Mouse (Mus musculus) adrenal gland, adult 18-20 months (tissue): ENCODE results near the gene Gm3839. TPM values are rescaled to one million over a fixed set of nuclear protein-coding genes. Genes with fewer than 3 reads are reported as not detected.
"Not testable (repeated sequence)": the region's sequence is repeated elsewhere in the genome, so short reads cannot be mapped to it uniquely, and the experiment has no call there.

Source experiments
- DNase-seq, 2 experiments: peaks; one replicate each; pipeline ENCODE4 v3.0.0; 2021 to 2022; ENCODE audit warnings: low spot score in 2 of 2
- long read RNA-seq, 2 experiments: library from polyadenylated mRNA; stranded (forward); transcript quantifications; one replicate each; pipeline ENCODE4 v2.0.0; 2021
- microRNA-seq, 2 experiments: library from miRNA; unstranded; fragments of <30 nt; microRNA quantifications; one replicate each; pipeline ENCODE4 v1.2.0; 2021; ENCODE audit warnings: borderline number of aligned reads in 2 of 2
- total RNA-seq, 2 experiments: library from RNA; stranded (reverse); gene quantifications; 1 replicate in 1 of 2; 2 replicates in 1 of 2; pipeline ENCODE4 v1.2.3; 2021

Gene Gm3839
- total RNA-seq, result 1 to 10 TPM in 1 of 2 experiments, under 1 TPM in 1; 0.99 to 2.0 TPM
- long read RNA-seq, experiment 1, result 0 reads
- long read RNA-seq, experiment 2, result 0 reads

DNA sequence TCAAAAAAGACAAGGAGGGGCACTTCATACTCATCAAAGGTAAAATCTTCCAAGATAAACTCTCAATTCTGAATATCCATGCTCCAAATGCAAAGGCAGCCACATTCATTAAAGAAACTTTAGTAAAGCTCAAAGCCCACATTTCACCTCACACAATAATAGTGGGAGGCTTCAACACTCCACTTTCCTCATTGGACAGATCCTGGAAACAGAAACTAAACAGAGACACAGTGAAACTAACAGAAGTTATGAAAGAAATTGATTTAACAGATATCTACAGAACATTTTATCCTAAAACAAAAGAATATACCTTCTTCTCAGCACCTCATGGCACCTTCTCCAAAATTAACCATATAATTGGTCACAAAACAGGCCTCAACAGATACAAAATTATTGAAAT, at the start of gene Gm3839:
Gene Gm3839, minus strand, starts transcription at position 101 of the 400 bp plus-strand sequence.
- DNase-seq, result not testable (repeated sequence)

DNA sequence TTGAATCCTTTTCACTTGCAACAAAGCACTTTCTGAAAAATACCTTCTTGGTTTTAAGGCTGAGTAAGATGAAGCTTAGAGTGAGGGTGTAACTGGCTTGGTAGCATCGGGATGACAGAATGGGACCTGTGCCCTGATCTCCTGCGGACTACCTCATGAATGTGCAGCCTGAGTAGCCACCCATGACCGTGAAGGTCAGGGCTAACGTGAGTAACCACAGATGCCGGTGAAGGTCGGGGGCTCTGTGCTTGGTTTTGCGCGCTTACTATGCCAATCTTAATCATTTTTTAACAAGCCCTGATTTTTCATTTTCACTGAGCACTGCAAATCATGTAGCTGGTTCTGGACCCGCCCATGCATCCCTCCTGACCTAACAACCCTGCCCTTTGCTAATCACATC, 49.1 kb upstream of the Gm3839 start:
- peak in 1 of 2 experiments; percentile 3 for DNase-seq

DNA sequence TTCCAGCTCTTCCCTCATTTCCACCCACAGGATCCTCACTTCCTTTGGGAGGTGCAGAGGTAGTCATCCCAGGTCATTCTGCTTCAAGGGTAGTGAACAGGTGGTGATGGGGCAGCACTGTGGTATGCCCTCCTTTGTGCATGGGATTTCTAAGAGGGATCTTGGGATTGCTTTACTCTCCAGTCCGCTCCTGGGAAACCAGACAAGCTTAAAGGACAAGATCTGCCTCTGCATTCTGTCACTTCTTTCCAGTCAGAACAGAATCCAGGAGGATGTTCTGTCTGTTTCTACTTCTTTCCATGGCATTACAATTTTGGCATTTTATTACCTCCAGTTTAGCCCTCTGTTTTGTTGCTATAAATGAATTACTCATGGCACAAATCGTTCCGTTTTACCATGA, 21.3 kb upstream of the Gm3839 start:
- no peak for DNase-seq

DNA sequence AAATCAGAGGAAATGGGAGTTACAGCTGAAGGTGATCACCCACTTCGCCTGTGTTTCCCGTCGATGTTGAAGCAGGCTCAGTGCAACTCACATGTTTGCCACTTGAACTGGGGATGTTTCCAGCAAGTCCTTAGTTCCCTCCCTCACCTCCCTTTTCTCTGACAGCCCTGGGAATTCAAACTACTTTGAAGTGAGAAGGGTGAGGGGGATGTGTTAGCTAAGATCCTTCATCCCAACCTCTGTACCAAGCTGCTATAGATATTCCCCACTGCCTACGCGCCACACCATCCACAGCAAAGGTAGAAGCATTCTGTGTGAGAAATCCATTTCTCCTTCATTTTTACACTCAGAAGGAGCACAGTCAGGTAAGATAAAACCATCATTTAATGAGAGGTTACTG, 18.7 kb upstream of the Gm3839 start:
- DNase-seq, result no peak

DNA sequence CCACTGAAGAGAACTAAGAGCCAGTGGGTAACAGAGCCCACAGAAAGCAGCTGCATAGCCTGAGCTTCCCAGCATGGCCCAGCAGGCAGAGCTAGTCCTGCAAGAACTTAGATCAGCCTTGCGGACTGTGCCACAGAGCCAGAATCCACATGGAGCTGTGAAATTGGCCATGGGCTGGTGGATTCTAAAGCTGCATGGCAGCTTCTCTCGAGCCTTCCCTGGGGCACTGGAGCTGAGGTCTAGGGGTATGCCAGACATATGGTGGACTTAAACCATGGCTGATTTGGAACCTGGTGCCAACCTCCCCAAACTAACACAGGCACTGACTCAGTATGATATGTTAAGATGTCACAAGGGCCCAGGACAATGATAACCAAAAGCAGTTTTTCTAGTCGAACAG, 10.4 kb downstream of the Gm3839 start:
- DNase-seq, result no peak

DNA sequence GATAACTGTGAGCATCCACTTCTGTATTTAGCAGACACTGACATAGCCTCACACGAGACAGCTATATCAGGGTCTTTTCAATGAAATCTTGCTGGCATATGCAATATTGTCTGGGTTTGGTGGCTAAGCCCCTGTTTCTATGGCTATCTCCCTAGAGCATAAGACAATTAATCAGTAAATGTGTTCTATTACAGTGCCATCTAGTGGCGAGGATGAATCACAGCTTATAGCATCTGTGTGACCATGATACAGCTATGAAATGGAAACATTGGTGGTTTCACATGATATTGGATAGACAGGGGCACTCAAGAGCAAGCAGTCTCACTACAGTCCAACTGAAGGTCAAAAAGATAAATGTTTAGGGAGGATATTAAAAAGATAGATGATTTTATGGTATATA, 26.5 kb downstream of the Gm3839 start:
- no peak for DNase-seq

DNA sequence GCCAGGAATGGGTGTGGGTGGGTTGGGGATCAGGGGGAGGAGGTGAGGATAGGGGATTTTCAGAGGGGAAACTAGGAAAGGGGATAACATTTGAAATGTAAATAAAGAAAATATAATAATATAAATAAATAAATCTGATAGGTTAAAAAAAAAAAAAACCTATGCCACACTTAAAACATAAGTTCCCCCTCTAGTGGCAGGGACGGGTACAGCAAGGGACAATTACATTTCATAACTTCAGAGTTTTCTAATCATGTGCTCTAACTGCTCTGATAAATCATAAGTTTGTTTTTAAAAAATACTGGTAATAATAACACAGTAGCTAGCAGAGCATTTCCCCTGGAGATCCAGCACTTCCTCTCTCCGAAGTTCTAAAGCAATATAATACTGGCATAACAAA, 49.4 kb downstream of the Gm3839 start:
- peak; percentile 12 to 29 for DNase-seq

DNA sequence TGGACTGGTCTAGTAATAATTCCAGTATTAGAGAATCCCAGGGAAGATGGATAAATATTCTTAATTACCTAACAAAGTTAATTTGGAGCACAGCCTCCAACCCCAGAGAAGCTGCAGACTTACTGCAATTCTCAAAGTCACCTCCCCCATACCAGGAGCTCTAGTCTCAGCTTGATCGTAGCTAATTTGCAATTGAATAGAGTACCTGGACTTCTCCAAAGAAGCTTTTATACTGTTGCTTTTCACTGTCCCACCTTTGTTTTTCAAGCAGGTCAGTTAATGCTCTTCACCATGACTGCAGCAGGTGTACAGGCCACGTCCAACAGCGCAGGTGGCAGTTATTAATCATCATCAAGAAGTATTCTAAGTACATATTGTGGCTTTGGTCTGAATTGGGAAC, 68.6 kb downstream of the Gm3839 start:
- not testable (repeated sequence) for DNase-seq

DNA sequence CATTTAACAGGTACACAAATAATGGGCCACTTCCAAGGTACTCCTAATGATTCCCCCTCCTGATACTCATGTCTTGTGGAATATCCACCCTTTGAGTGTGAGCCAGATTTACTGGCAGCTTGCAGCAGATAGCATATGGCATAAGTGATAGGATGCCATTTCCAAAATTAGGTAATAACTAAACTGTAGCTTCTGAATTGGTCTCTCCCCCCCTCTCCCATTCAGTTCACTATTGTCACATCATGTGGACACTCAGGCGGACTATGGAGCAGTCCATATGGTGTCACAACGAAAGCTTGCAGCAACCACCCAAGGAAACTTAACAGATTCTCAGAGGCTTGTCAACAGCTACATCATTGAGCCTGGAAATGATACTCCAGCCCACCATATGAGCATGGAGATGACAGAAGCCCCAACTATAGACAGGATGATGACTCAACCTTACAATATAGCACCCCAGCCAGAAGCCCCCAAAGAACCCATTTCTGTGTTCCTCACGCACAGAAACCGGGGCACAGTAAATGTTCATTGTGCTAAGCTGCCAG, 99.3 kb downstream of the Gm3839 start:
- no peak for DNase-seq

DNA sequence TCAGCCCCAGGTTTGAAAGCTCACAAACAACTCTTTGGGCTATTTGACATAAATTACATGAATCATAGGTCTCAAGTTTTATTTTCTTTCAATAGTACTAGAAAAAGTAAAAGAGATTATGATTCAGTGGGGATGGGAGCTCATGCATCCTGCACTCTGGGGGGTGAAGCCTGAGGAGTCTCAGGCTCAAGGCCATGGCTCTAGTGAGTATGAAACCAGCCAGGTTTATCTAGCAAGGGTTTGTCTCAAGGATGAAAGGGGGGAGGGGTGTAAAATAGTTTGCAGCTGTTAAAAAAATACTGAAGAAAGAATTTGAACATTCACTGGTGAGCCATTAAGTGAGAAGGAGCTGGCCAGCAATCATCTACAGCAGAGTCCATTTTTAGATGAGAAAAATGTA, 108.5 kb downstream of the Gm3839 start:
- no peak for DNase-seq

DNA sequence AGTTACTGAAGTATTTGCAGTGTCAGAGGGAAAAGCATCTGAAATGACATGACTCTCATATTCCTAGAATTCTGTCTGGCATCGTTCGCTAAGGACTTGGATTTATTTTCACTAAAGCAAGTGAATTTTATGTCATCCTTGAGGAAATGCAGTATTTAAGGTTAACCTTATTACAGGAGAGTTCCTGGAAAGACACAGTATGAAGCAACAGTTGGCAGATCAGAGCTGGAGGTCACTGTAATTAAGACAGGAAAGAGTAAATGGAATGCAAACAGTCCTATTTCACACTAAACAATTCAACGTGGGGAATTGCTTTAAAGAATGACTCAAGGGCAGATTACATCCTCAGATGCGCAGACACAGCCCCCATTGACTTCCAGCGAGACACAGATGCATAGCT, 112.0 kb downstream of the Gm3839 start:
- no peak for DNase-seq

DNA sequence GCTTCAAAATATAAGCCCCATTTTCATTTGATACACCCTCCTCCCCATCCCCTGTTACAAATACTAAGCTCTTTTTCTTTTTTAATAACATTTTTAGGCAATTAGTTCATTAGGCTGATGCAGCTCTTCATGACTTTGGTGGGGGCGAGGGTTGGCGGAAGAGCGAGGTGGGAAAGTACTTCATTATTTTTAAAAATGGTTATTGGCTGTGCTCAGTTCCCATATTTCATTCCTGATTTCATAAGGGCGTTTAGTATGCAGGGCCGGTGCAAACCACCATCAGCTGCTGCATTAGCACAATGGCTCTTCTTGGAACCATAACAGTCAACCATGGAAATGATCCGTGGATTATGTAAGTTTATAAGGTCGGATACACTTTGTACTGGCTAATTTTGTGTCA, 124.4 kb downstream of the Gm3839 start:
- no peak for DNase-seq

Small RNA genes lying within 50 kb of the gene (microRNA-seq; reads per million reads assigned to microRNA genes)
- 0 reads per million in 2 experiments for gene Mir5124b

Other genes with a start within 250 kb of the Gm3839 start
- gene Fhit, start 194.7 kb downstream of the Gm3839 start, total RNA-seq, result 10 to 100 TPM in 1 of 2 experiments, 1 to 10 TPM in 1; 6.9 to 11.8 TPM
- gene Ptprg, start 196.8 kb upstream of the Gm3839 start, total RNA-seq, result 100 to 1,000 TPM in 1 of 2 experiments, 10 to 100 TPM in 1; 78.0 to 111 TPM